Mouse (Mus musculus) kidney, embryonic 16.5 days (tissue): ENCODE measurements at regions not wholly inside any gene's neighbourhood (a gene's known extent, or its start where the extent isn't known, plus 50 kb on each side); places are given as distances from the start of the nearest gene placed in this dataset.

Source experiments
- ATAC-seq: fragments of 200-750 bp; cut with Nextera tagmentation; 2 replicates; pipeline ENCODE4 v1.8.0; 2017; ENCODE audit warnings: moderate TSS enrichment; ENCODE audit not compliant: low FRiP score, low TSS enrichment
- H3K27ac ChIP-seq: fragments of 300-500 bp; sonication (generic); 2 replicates; pipeline ENCODE4 v1.5.1; 2014; ENCODE audit warnings: low read length
- H3K27me3 ChIP-seq: fragments of 300-500 bp; sonication (generic); 2 replicates; pipeline ENCODE4 v1.6.1; 2014; ENCODE audit warnings: low read length, control low read depth, mixed read lengths; ENCODE audit not compliant: insufficient read depth
- H3K36me3 ChIP-seq: fragments of 300-500 bp; sonication (generic); 2 replicates; pipeline ENCODE4 v1.6.1; 2014; ENCODE audit warnings: low read length, control low read depth, mixed read lengths; ENCODE audit not compliant: insufficient read depth
- H3K4me1 ChIP-seq: fragments of 300-500 bp; sonication (generic); 2 replicates; pipeline ENCODE4 v1.6.1; 2014; ENCODE audit warnings: low read length, control low read depth, mixed read lengths; ENCODE audit not compliant: insufficient read depth
- H3K4me2 ChIP-seq: fragments of 300-500 bp; sonication (generic); replicated peaks from 2 replicates; pipeline ENCODE4 v1.6.1; 2014; ENCODE audit warnings: low read depth, low read length
- H3K4me3 ChIP-seq: fragments of 300-500 bp; sonication (generic); 2 replicates; pipeline ENCODE4 v1.5.1; 2014; ENCODE audit warnings: mild to moderate bottlenecking, low read length
- H3K9ac ChIP-seq: fragments of 300-500 bp; sonication (generic); replicated peaks from 2 replicates; pipeline ENCODE4 v1.6.1; 2014; ENCODE audit warnings: low read length
- H3K9me3 ChIP-seq: fragments of 300-500 bp; sonication (generic); 2 replicates; pipeline ENCODE4 v1.6.1; 2016; ENCODE audit warnings: low read length, control low read depth
- WGBS: fragments of 180-500 bp; shearing (Covaris S2); extraction: QIAGEN DNeasy Blood & Tissue Kit; methylation state at CpG from one replicate; pipeline ENCODE4 v1.1.7; 2014; 5-methylcytosine and 5-hydroxymethylcytosine counted together

DNA sequence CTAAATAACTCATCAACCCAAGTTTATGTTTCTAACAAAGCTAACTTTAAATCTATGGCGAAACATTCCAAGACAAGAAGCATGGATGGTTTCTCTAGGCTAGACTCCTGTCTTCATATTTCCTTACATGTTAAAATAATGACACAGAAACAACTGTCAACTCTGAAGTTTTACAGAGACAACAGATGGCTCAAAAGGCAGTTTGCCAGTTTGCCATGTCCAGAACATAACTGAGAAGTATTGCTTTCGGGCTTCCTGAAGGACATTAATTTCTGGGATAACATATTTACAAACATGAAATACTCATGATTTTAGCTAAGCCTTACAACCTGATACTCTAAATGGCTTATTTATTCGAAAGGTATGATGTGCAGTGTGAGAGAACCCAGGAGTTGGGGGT lies 1002.2 kb downstream of the Rapgef2 start:
- Histone ChIP-seq H3K4me1 (no peaks in the 10 kb centered on the region), H3K4me2 (no peak overlapping the region), H3K36me3 (no peaks in the 10 kb centered on the region), H3K9me3 (no peaks in the 10 kb centered on the region), H3K4me3 (no peak overlapping the region), H3K27ac (no peak overlapping the region), H3K27me3 (no peaks in the 10 kb centered on the region), H3K9ac (no peak overlapping the region)
- 91% methylated on average over 3 of the region's 3 CpGs for WGBS
- no peak for ATAC-seq

DNA sequence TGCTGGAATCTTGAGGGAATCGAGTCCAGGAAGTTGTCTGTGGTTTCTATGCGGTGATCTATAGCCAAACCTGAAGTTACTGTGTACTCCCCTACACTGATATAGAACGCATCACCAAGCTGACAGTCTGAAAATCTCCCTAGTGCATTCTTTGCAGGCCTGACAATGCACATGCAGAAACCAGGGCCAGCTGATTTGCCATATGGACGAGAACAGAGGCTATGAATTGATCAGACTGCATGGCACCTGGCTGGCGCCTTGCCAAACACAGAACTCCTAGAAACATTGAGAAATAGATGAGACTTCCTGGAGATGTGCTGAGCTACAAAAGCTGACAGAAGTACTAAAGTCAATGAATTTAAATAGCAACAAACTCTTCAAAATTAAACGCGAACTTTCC lies 1049.4 kb downstream of the Rapgef2 start:
- no peak overlapping the region for H3K4me3 ChIP-seq
- no peak overlapping the region for H3K4me2 ChIP-seq
- WGBS: 69% methylated on average over 7 of the region's 7 CpGs
- H3K4me1 ChIP-seq: no peaks in the 10 kb centered on the region
- no peaks in the 10 kb centered on the region for H3K27me3 ChIP-seq
- H3K27ac ChIP-seq: no peak overlapping the region
- H3K9me3 ChIP-seq: no peaks in the 10 kb centered on the region
- ATAC-seq: no peak
- H3K9ac ChIP-seq: no peak overlapping the region
- no peaks in the 10 kb centered on the region for H3K36me3 ChIP-seq

DNA sequence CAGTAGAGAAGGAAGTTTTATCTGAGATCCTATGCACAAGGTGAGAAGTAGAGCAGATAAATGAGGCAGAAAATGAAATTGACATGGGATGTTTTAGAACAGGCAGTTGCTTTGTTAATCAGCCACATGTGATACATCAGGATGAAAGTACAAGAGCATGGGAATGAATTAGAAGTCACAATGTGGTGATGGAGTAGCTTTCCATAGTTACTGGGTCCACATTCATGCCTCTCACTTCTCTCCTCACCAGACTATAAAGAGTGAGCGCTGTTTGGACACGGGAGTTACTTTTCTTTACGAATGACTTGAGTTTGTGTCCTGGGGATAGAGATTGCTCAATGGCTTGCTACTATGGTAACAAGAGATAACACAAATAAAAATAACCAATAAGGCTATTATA lies 1076.6 kb downstream of the Rapgef2 start:
- Histone ChIP-seq H3K27ac (no peak overlapping the region), H3K4me2 (no peak overlapping the region), H3K9ac (no peak overlapping the region), H3K9me3 (no peaks in the 10 kb centered on the region), H3K36me3 (no peaks in the 10 kb centered on the region), H3K4me3 (no peak overlapping the region), H3K27me3 (no peaks in the 10 kb centered on the region), H3K4me1 (no peaks in the 10 kb centered on the region)
- WGBS: 89% methylated on average over 3 of the region's 3 CpGs
- no peak for ATAC-seq

DNA sequence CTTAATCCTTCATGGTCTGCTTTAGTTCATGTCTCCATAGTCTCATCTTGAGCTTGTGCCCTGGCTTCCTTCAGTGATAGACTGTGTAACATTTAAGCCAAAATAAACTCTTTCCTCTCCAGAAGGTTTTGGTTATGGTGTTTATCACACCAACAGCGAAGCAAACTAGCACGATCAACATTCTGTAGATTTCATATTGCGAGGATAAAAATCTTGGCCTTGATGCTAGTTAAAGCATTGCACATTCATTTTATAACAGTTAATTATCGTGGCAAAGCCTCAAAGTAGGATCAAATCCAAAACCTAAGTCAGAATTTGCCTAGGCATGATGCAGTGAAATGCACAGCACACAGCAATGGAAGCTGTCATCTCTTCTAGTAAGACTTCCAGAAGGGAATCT lies 1123.7 kb downstream of the Rapgef2 start:
- no peaks in the 10 kb centered on the region for H3K36me3 ChIP-seq
- no peaks in the 10 kb centered on the region for H3K9me3 ChIP-seq
- H3K4me3 ChIP-seq: no peak overlapping the region
- H3K4me2 ChIP-seq: no peak overlapping the region
- WGBS: 91% methylated on average over 4 of the region's 4 CpGs
- ATAC-seq: no peak
- no peak overlapping the region for H3K27ac ChIP-seq
- H3K4me1 ChIP-seq: no peaks in the 10 kb centered on the region
- H3K9ac ChIP-seq: no peak overlapping the region
- H3K27me3 ChIP-seq: no peaks in the 10 kb centered on the region

DNA sequence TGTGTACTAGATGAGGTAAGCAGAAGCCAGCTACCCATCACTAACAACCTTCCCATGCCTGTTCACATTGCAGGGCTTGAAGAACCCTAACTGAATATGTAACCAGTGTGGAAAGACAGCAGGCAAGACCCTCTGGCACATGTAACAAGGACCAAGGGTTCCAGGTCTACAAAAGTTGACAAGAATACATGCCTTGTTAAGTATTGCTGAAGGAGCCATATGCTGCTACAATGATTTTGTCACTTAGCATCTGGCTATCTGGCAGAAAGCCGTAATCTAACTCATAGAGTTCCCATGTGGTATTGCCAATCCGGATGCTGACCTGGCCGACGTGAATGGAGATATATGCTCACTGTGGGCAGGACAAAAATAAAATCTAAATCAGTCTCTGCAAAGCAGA lies 1127.9 kb downstream of the Rapgef2 start:
- Histone ChIP-seq H3K9ac (no peak overlapping the region), H3K27me3 (no peaks in the 10 kb centered on the region), H3K36me3 (no peaks in the 10 kb centered on the region), H3K9me3 (no peaks in the 10 kb centered on the region), H3K4me3 (no peak overlapping the region), H3K4me1 (no peaks in the 10 kb centered on the region), H3K4me2 (no peak overlapping the region), H3K27ac (no peak overlapping the region)
- ATAC-seq: no peak
- WGBS: 93% methylated on average over 4 of the region's 4 CpGs
